Mouse (Mus musculus): Measurements from ENCODE around the gene Cwc25. TPM values are rescaled to one million over a fixed set of nuclear protein-coding genes. Genes with fewer than 3 reads are reported as not detected.

The Cwc25 gene
- polyA plus RNA-seq, 1 experiment = 8.5 TPM

DNA sequence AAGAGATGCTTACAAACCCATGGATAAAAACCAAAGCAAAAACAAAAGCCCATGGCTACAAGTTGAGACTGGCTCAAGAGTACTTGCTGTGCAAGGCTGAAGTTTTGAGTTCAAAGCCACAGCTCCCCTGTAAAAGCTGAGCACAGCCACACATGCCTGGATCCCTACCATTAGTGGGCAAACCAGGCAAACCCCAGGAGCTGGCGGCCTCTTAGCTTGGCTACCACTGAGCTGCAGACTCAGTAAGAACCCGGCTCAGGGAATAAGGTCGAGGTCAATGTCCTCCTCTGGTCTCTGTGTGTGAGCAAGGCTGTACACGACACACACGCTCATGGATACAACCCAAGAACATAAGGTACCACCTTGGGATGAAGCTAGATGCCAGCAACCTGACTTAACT, 17.9 kb downstream of the Cwc25 start:
- DNase-seq = no peak
- Histone ChIP-seq H3K4me3 (ENCODE audit: insufficient read depth, low read depth, low read length) (no peak overlapping the region), H3K4me1 (ENCODE audit: control insufficient read depth, insufficient read depth, low read length) (peaks cover 4% of the 10 kb centered on the region; the same call in 1 of the 2 replicates), H3K36me3 (ENCODE audit: control insufficient read depth, insufficient read depth, low read length) (peaks cover 2% of the 10 kb centered on the region; the same call in 1 of the 2 replicates), H3K27ac (ENCODE audit: insufficient read depth, low read depth, low read length) (no peak overlapping the region), H3K27me3 (replicated peaks; ENCODE audit: control insufficient read depth, insufficient read depth, low read length) (no peaks in the 10 kb centered on the region)
- TF ChIP-seq CTCF (conservative IDR thresholded peaks at IDR 0.05; ENCODE audit: insufficient read depth, insufficient read length, low read depth, low read length) (no peak), POLR2A (IDR thresholded peaks at IDR 0.05; ENCODE audit: low read depth, low read length) (no peak)
- WGBS = 67% methylated on average over 5 of the region's 5 CpGs

DNA sequence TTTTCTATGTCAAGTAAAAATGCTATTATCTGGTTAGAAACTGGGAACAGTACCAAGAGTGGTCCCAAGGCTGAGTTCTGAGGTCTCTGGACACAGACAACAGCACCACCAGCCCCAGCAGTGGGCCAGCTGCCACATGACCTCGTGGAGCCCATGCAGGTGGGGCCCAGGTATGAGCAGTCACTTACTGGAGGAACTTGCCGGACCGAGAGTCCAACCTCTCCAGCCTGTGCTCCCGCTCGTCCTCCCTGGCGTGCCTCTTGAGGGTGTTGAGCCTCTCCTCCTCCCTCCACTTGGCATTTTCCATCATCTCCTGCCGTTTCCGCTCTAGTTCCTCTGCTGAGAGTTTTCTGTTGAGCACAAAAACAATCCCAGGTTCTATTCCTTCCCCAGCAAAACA, 18.6 kb downstream of the Cwc25 start:
- peaks cover 2% of the 10 kb centered on the region; the same call in 1 of the 2 replicates for H3K36me3 ChIP-seq (ENCODE audit: control insufficient read depth, insufficient read depth, low read length)
- no peak overlapping the region for H3K27ac ChIP-seq (ENCODE audit: insufficient read depth, low read depth, low read length)
- TF ChIP-seq POLR2A (IDR thresholded peaks at IDR 0.05; ENCODE audit: low read depth, low read length) = no peak
- TF ChIP-seq CTCF (conservative IDR thresholded peaks at IDR 0.05; ENCODE audit: insufficient read depth, insufficient read length, low read depth, low read length) = no peak
- H3K27me3 ChIP-seq (replicated peaks; ENCODE audit: control insufficient read depth, insufficient read depth, low read length) = no peaks in the 10 kb centered on the region
- H3K4me3 ChIP-seq (ENCODE audit: insufficient read depth, low read depth, low read length) = no peak overlapping the region
- WGBS = 84% methylated on average over 8 of the region's 8 CpGs
- peaks cover 10% of the 10 kb centered on the region; the same call in 1 of the 2 replicates for H3K4me1 ChIP-seq (ENCODE audit: control insufficient read depth, insufficient read depth, low read length)
- no peak for DNase-seq

DNA sequence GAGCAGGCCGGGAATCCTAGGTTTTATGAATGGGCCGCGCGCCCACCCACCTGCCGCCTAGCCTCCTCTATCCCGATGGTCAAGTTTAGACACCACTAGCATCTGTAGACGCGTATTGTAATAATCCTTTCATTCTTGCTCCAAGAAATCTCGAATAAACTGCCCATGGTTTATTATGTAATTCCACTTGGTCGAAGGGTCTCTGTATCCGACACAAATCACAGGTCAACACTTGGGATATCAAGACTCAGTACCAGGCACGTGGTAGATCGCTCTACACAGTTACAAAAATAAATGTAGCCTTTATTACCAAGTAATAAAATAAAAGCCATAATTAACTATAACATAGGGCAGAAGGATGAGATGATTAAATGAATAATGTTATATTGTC, 21.0 kb downstream of the Cwc25 start:
- Histone ChIP-seq H3K4me1 (ENCODE audit: control insufficient read depth, insufficient read depth, low read length) (peaks cover 10% of the 10 kb centered on the region), H3K27ac (ENCODE audit: insufficient read depth, low read depth, low read length) (no peak overlapping the region), H3K27me3 (replicated peaks; ENCODE audit: control insufficient read depth, insufficient read depth, low read length) (no peaks in the 10 kb centered on the region), H3K4me3 (ENCODE audit: insufficient read depth, low read depth, low read length) (peak overlapping the region; percentile 35; the same call in 1 of the 2 replicates), H3K36me3 (ENCODE audit: control insufficient read depth, insufficient read depth, low read length) (peaks cover 2% of the 10 kb centered on the region; the same call in 1 of the 2 replicates)
- WGBS = 7% methylated on average over 13 of the region's 13 CpGs
- DNase-seq = no peak
- no peak for TF ChIP-seq POLR2A (IDR thresholded peaks at IDR 0.05; ENCODE audit: low read depth, low read length)
- TF ChIP-seq CTCF (conservative IDR thresholded peaks at IDR 0.05; ENCODE audit: insufficient read depth, insufficient read length, low read depth, low read length) = no peak

DNA sequence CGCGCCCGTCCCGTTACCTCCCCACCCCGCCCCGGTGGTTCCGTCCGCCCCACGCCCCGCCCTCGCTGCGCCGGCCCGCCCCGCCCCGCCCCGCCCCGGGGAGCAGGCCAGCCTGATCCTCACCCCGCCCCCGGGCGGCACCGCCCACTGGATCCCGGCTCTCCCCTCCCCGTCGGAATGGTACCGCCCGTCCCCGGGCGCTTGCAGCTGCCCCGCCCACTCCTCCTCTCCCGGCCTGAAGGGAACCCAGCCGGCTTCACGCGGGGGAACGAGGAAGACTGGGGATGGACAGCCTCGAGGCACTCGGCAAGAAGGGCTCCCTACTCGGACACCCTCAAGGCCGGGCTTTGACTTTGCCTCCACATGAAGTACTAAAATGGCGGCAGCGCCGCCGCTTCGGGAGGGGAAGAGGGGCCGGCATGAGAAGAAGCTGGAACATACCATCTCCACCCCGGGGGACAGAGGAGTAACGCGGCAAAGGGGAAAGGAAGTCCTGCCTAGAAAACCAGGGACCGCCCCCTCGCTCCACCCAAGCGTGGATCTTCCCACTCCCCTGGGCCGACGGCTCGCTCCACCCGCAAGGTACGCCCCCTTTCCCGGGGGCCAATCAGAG, 21.5 kb downstream of the Cwc25 start:
- peak overlapping the region; percentile 100 for H3K27ac ChIP-seq (ENCODE audit: insufficient read depth, low read depth, low read length)
- H3K4me3 ChIP-seq (ENCODE audit: insufficient read depth, low read depth, low read length) = peak overlapping the region; percentile 90
- no peaks in the 10 kb centered on the region for H3K27me3 ChIP-seq (replicated peaks; ENCODE audit: control insufficient read depth, insufficient read depth, low read length)
- H3K36me3 ChIP-seq (ENCODE audit: control insufficient read depth, insufficient read depth, low read length) = peaks cover 2% of the 10 kb centered on the region; the same call in 1 of the 2 replicates
- H3K4me1 ChIP-seq (ENCODE audit: control insufficient read depth, insufficient read depth, low read length) = peaks cover 14% of the 10 kb centered on the region
- no peak for TF ChIP-seq POLR2A (IDR thresholded peaks at IDR 0.05; ENCODE audit: low read depth, low read length)
- TF ChIP-seq CTCF (conservative IDR thresholded peaks at IDR 0.05; ENCODE audit: insufficient read depth, insufficient read length, low read depth, low read length) = no peak
- DNase-seq = peak; percentile 99
- WGBS = 1% methylated on average over 57 of the region's 57 CpGs

DNA sequence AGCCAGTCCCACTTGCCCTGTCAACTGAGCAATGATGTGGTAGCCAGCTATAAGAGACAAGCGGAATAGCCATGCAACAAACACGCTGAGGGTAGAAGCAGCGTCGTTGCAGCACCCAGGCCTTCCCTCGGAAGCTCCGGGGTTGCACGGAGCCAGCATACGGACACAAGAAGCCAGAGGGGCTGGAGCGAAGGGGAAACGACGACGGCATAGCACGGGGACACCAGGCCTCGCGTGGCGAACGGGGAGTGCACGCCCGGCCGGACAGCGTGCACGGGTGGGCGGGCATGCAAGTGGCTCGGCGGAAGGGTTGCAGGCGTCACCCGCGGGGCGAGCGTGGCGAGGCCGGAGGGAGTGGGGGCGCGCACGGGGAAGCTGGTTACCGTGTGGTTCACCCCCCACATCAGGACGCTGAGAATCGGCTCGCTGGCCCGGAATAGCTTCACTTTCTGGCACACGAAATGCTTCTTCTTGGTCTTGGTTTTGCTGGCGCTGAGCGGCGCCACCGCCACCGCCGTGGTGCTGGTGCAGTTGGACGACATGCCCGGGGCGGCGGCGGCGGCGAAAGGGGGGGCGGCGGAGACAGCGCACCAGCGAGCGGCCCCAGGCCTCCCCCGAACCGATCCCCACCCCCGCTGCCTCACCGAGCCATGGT, 22.2 kb downstream of the Cwc25 start, which contains the start of gene Pip4k2b:
Gene Pip4k2b (minus strand): TSS at position 642 of the 655 bp plus-strand sequence.
- WGBS = under 1% methylated on average over 63 of the region's 63 CpGs
- DNase-seq = no peak
- TF ChIP-seq POLR2A (IDR thresholded peaks at IDR 0.05; ENCODE audit: low read depth, low read length) (peak; percentile 25), CTCF (conservative IDR thresholded peaks at IDR 0.05; ENCODE audit: insufficient read depth, insufficient read length, low read depth, low read length) (no peak)
- Histone ChIP-seq H3K4me1 (ENCODE audit: control insufficient read depth, insufficient read depth, low read length) (peaks cover 14% of the 10 kb centered on the region), H3K36me3 (ENCODE audit: control insufficient read depth, insufficient read depth, low read length) (no peaks in the 10 kb centered on the region), H3K27ac (ENCODE audit: insufficient read depth, low read depth, low read length) (peak within 1 kb of the TSS; percentile 100), H3K27me3 (replicated peaks; ENCODE audit: control insufficient read depth, insufficient read depth, low read length) (no peaks in the 10 kb centered on the region), H3K4me3 (ENCODE audit: insufficient read depth, low read depth, low read length) (peak within 1 kb of the TSS; percentile 90)

DNA sequence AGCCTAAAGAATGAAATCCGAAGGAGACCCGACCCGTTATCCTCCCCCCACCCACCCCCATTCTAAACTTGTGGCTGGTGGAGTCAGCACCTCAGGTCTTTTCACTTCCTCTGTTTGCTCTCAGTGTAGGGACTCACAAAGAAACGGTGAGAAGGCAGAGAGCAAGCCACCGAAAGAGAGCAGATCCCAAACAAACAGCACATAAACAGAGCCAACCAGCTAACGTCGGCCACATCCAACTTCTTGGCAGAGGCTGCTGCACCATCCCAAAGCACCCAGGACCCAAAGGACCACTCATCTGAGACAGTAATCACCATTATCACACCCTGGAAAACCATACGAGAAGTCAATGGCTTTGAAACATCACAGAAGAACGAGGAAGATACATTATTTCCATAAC, 22.9 kb downstream of the Cwc25 start:
- Histone ChIP-seq H3K27me3 (replicated peaks; ENCODE audit: control insufficient read depth, insufficient read depth, low read length) (no peaks in the 10 kb centered on the region), H3K27ac (ENCODE audit: insufficient read depth, low read depth, low read length) (no peak overlapping the region), H3K4me1 (ENCODE audit: control insufficient read depth, insufficient read depth, low read length) (peaks cover 14% of the 10 kb centered on the region), H3K4me3 (ENCODE audit: insufficient read depth, low read depth, low read length) (peak overlapping the region; percentile 58), H3K36me3 (ENCODE audit: control insufficient read depth, insufficient read depth, low read length) (no peaks in the 10 kb centered on the region)
- DNase-seq = no peak
- TF ChIP-seq CTCF (conservative IDR thresholded peaks at IDR 0.05; ENCODE audit: insufficient read depth, insufficient read length, low read depth, low read length) (no peak), POLR2A (IDR thresholded peaks at IDR 0.05; ENCODE audit: low read depth, low read length) (no peak)
- WGBS = 22% methylated on average over 9 of the region's 9 CpGs

DNA sequence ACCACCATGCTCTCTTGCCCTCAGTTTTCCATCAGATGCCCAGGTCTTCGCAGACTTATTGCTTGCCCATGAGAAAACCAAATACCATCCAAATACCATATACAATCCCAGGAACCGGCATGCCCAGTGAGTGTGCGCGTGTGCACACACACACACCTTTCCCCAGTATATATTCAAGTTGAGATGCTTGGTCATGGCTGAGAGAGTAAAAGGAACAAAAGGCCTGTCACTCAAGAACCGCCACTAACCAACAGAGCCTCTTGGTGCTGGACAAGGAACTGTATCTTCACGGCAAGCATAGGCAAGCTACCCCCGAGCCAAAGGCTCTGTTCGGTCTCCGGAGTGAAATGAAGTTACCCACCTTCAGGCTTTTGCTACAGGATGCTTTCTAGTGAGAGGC, 23.8 kb downstream of the Cwc25 start:
- WGBS = 74% methylated on average over 9 of the region's 9 CpGs
- Histone ChIP-seq H3K27me3 (replicated peaks; ENCODE audit: control insufficient read depth, insufficient read depth, low read length) (no peaks in the 10 kb centered on the region), H3K4me1 (ENCODE audit: control insufficient read depth, insufficient read depth, low read length) (peaks cover 14% of the 10 kb centered on the region), H3K36me3 (ENCODE audit: control insufficient read depth, insufficient read depth, low read length) (no peaks in the 10 kb centered on the region), H3K27ac (ENCODE audit: insufficient read depth, low read depth, low read length) (no peak overlapping the region), H3K4me3 (ENCODE audit: insufficient read depth, low read depth, low read length) (no peak overlapping the region)
- no peak for TF ChIP-seq POLR2A (IDR thresholded peaks at IDR 0.05; ENCODE audit: low read depth, low read length)
- no peak for TF ChIP-seq CTCF (conservative IDR thresholded peaks at IDR 0.05; ENCODE audit: insufficient read depth, insufficient read length, low read depth, low read length)
- DNase-seq = no peak
